Mouse (Mus musculus) myocyte (in vitro differentiated cells): ENCODE measurements around the gene Rnps1.

ENCODE experiments used
- E2F4 ChIP-seq: IDR thresholded peaks from one replicate; pipeline ENCODE4 v1.6.1; 2011; ENCODE audit warnings: mild to moderate bottlenecking, control low read depth, moderate library complexity; ENCODE audit not compliant: insufficient read depth
- MAX ChIP-seq: IDR thresholded peaks from one replicate; pipeline ENCODE4 v1.6.1; 2011; ENCODE audit warnings: low read depth, mild to moderate bottlenecking, control low read depth
- POLR2A ChIP-seq: IDR thresholded peaks from one replicate; pipeline ENCODE4 v1.6.1; 2011; ENCODE audit warnings: low read depth, mild to moderate bottlenecking, control low read depth, moderate library complexity; ENCODE audit not compliant: insufficient read length
- TCF12 ChIP-seq: IDR thresholded peaks from one replicate; pipeline ENCODE4 v1.6.1; 2011; ENCODE audit warnings: mild to moderate bottlenecking, control low read depth; ENCODE audit not compliant: poor library complexity, insufficient read depth, severe bottlenecking

DNA sequence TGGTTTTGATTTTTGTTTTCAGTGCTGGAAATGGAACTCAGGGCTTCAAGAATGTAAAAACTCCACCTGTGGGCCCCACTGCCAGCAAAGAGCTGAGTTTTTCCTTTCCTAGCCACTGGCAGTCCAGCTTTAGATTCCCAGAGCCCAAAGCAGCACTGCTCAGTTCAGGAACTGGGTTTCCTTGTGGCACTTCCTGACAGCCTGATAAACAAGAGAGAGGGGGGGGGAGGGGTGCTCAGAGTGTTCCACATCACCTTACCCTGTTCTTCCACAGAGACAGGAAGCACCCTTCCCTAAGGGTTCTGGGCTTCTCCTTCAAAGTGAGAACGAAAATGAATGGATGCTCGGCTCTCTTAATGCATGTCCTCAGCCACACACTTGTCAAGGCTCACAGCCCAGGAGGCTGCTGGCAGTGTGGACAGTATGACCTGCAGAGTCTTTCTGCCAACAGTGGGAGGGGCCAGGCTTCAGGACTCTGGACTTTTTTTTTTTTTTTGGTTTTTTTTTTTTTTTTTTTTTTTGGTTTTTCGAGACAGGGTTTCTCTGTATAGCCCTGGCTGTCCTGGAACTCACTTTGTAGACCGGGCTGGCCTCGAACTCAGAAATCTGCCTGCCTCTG, 39.2 kb upstream of the Rnps1 start:
- no peak for TF ChIP-seq POLR2A
- no peak for TF ChIP-seq E2F4
- no peak for TF ChIP-seq TCF12
- no peak for TF ChIP-seq MAX
